Mouse (Mus musculus): ENCODE measurements at regions not wholly inside any gene's neighbourhood (a gene's known extent, or its start where the extent isn't known, plus 50 kb on each side); places are given as distances from the start of the nearest gene placed in this dataset.
A peak's percentile ranks its signal among the peaks of the same experiment; 100 is the strongest.

DNA sequence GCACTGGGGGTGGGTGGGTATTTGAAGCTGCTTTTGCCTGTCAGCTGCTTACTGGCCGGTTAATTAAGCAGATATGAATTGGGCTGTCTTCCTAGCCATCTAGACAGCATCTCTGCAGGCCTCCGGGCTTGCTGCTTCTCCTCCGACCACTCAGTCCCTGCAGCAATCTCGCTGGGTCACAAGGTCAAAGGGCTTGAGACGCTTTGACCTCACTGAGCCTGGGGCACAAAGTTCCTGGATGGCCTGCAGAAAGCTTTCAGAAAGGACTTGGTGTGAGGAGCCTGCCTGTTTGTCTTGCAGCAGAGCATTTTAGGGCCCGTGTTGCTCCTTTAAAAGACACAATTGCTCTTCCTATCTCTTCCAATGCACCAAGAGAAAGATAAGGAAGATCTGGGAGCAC is 83.7 kb upstream of the Ppp2r5a start:
- DNase-seq (ENCODE audit: low spot score in 2 of 2): no peak

- DNase-seq (ENCODE audit: low spot score in 2 of 2): peak in 1 of 2 experiments; percentile 39
Measured at GRCm38 (mm10) chr1:191484726-191485425, 81.8 kb upstream of the Ppp2r5a start.

- DNase-seq (ENCODE audit: low spot score in 2 of 2): no peak
Measured at GRCm38 (mm10) chr1:191479906-191480379, 76.9 kb upstream of the Ppp2r5a start.

- DNase-seq (ENCODE audit: low spot score in 2 of 2): no peak
Measured at GRCm38 (mm10) chr1:191472551-191472950, 69.5 kb upstream of the Ppp2r5a start.

- DNase-seq (ENCODE audit: low spot score in 2 of 2): no peak
Measured at GRCm38 (mm10) chr1:191471489-191471888, 68.4 kb upstream of the Ppp2r5a start.

- peak; percentile 70 to 82 for DNase-seq (ENCODE audit: low spot score in 2 of 2)
Measured at GRCm38 (mm10) chr1:191470190-191470985, 67.3 kb upstream of the Ppp2r5a start.

GRCm38 (mm10) chr1:191468837-191469529 is 65.9 kb upstream of the Ppp2r5a start:
- DNase-seq (ENCODE audit: low spot score in 2 of 2): peak in 1 of 2 experiments; percentile 29

- DNase-seq (ENCODE audit: low spot score in 2 of 2): no peak
Measured at GRCm38 (mm10) chr1:191466261-191466660, 63.2 kb upstream of the Ppp2r5a start.

DNA sequence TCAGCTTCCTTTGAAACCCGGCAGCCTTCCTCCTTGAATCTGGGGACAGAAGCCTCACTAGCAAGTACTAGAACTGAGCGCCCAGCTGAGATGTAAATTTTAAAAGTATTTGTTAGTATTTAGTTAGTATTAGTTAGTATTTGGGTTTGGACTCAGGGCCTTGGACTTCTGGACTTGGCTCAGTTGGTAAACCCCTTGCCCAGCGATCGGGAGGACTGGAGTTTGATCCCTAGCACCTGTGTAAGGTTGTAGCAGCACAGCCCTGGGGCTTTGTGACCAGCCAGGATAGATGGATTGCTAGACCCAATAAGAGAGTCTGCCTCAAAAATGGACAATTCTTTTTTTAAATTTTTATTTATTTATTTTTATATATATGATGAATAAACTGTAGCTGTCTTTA is 62.7 kb upstream of the Ppp2r5a start:
- no peak for DNase-seq (ENCODE audit: low spot score in 2 of 2)

DNA sequence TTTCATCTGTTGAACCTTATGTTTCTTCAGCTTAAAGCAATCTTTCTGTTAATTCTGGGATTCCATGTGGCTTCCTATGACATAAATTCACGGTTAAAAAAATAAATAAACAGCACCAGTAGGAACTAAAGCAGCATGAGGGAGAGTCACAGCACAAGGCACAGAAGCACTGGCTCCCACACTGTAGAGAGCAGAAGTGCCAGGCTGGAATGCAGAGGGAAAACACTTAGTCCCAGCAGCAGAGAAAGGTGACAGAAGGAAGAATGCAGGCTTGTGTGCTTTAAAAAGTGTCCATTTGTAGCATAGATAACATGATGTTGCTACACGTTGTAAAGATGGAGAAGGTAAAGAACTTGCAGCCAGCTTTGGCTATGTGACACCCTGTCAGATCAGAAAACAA is 62.1 kb upstream of the Ppp2r5a start:
- no peak for DNase-seq (ENCODE audit: low spot score in 2 of 2)

GRCm38 (mm10) chr1:191461811-191462491 is 58.9 kb upstream of the Ppp2r5a start:
- DNase-seq (ENCODE audit: low spot score in 2 of 2): no peak

DNA sequence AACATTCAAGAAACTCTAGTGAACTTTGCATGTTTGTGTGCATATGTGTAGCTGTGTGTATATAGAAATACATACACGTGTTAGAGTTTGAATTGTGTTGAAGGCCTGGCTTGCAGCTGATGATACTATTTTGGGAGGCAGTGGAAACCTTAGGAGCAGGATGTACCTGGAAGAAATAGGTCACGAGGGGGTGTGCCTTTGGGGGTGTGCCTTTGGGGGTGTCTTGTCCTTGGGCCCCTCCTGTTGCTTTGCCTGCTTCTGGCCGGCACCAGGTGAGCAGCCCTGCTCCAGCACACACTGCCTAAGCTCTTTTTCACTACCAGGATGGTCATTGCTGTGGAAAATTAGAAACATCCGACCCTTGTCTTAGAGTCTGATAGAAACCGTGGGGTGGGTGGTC is 56.0 kb upstream of the Ppp2r5a start:
- no peak for DNase-seq (ENCODE audit: low spot score in 2 of 2)

DNA sequence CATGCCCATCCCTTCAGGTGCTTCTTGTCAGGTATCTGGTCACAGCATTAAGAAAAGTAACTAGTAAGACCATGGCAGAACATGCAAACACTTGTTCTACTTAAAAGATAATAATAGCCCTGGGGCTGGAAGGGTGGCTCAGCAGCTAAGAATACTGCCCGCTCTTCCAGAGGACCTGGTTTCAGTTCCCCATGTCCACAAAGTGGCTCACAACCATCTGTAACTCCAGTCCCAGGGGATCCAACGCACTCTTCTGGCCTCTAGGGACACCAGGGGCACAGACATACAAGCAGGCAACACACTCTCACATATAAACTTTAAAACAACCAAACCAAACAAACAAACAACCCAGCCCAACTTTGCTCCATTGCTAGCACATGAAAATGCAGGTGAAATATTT is 55.2 kb upstream of the Ppp2r5a start:
- DNase-seq (ENCODE audit: low spot score in 2 of 2): no peak

GRCm38 (mm10) chr1:191457103-191457502 is 54.0 kb upstream of the Ppp2r5a start:
- no peak for DNase-seq (ENCODE audit: low spot score in 2 of 2)

DNA sequence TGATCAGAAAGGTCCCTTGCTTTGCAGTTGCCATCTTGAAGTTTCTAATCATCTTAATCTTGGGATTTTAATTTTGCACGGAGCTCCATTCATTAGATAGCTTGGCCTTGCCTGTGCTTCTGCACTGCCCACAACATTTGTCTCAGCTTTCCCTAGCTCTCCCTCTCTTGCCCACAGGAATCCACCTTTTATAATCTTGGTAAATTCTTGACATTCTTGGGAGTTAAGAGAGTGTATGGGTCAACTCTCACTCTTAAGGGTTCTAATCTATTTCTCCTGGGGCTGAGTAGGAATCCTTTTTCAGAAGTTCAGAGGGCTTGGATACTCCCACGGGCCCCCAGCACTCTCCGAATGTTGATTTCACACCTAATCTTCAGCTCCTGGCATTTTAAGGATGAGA is 51.5 kb upstream of the Ppp2r5a start:
- no peak for DNase-seq (ENCODE audit: low spot score in 2 of 2)

DNA sequence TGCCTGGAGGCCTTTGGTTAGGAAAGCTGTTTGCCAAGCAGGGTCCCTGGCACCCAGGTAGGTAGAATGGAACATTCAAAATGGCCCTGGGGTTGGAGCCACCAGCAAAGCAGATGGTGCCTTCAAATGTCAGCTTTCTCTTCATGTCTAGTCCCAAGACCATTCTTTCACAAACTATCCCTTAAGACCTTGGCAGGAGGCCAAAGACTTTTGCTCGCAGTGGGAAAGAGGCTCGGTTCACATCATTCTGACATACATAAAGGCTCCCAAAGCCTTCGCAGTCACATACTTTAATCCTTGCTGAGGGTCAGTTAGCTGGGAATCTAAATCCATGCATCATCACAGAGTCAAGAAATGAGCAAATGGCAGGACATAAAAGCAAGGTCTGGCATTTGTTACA is 50.5 kb upstream of the Ppp2r5a start:
- no peak for DNase-seq (ENCODE audit: low spot score in 2 of 2)

Measured in frontal cortex, postnatal 36 days (tissue).